Mouse (Mus musculus): ENCODE measurements around the gene Adcy2.

- TF ChIP-seq POLR2A (IDR thresholded peaks at IDR 0.05; ENCODE audit: borderline replicate concordance, control insufficient read depth, low read depth, low read length) (no peak), CTCF (IDR thresholded peaks at IDR 0.05; ENCODE audit: control insufficient read depth, insufficient read depth, low read length) (no peak)
Measured at GRCm38 (mm10) chr13:68745426-68745825, 253.9 kb downstream of the Adcy2 start.

Data from bone marrow, adult 2 months (tissue).